Mouse (Mus musculus) limb, embryonic 15.5 days (tissue): ENCODE measurements around the gene Itm2c. TPM values are rescaled to one million over a fixed set of nuclear protein-coding genes. Genes with fewer than 3 reads are reported as not detected.

Experiments
- ATAC-seq: fragments of 200-750 bp; cut with Nextera tagmentation; 2 replicates; pipeline ENCODE4 v1.8.0; 2017; ENCODE audit warnings: low read depth, moderate TSS enrichment; ENCODE audit not compliant: insufficient number of reproducible peaks, low FRiP score, low TSS enrichment
- H3K27ac ChIP-seq: fragments of 300-500 bp; sonication (generic); 2 replicates; pipeline ENCODE4 v1.5.1; 2015; ENCODE audit warnings: moderate library complexity, mild to moderate bottlenecking, inconsistent platforms
- H3K27me3 ChIP-seq: fragments of 300-500 bp; sonication (generic); 2 replicates; pipeline ENCODE4 v1.6.1; 2015; ENCODE audit warnings: inconsistent platforms
- H3K36me3 ChIP-seq: fragments of 300-500 bp; sonication (generic); 2 replicates; pipeline ENCODE4 v1.6.1; 2015; ENCODE audit warnings: inconsistent platforms
- H3K4me1 ChIP-seq: fragments of 300-500 bp; sonication (generic); 2 replicates; pipeline ENCODE4 v1.6.1; 2015; ENCODE audit warnings: inconsistent platforms
- H3K4me2 ChIP-seq: fragments of 300-500 bp; sonication (generic); 2 replicates; pipeline ENCODE4 v1.6.1; 2015; ENCODE audit warnings: mild to moderate bottlenecking, inconsistent platforms
- H3K4me3 ChIP-seq: fragments of 300-500 bp; sonication (generic); 2 replicates; pipeline ENCODE4 v1.5.1; 2015; ENCODE audit warnings: mild to moderate bottlenecking, inconsistent platforms
- H3K9ac ChIP-seq: fragments of 300-500 bp; sonication (generic); 2 replicates; pipeline ENCODE4 v1.6.1; 2015; ENCODE audit warnings: inconsistent platforms
- H3K9me3 ChIP-seq: fragments of 300-500 bp; sonication (generic); 2 replicates; pipeline ENCODE4 v1.6.1; 2016; ENCODE audit warnings: inconsistent platforms
- WGBS: fragments of 180-500 bp; shearing (Covaris S2); methylation state at CpG from one replicate; pipeline ENCODE4 v1.1.7; 2015; 5-methylcytosine and 5-hydroxymethylcytosine counted together
- polyA plus RNA-seq: library from polyadenylated mRNA; unstranded; fragments of >200 nt; fragmentation: Nextera tagmentation; extraction: Ambion mirVana; gene quantifications from 2 replicates; pipeline ENCODE4 v1.2.1, GENCODE M21; 2015

The Itm2c gene
- polyA plus RNA-seq, 1 experiment from 2014 or later: 306 TPM

DNA sequence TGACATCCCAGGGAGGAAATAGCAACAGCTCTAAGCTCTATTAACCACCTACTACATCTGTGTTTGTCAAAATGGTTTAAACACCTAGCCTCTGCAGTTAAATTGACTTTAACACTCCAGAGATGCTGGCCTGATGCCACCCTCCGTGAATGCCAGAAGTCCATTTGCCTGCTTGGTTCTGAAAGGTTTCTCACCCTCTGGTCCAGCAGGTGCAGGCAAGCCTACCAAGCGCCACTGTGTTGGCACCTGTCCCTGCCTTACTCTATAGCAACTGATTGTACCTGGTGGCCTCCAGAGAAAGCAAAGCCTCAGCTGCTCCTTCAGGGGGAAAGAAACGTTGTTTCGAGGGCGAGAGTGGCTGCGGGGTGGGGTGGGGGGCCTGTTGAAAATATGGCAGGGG, 42.2 kb downstream of the Itm2c start:
- ATAC-seq: no peak
- 50% methylated on average over 6 of the region's 6 CpGs for WGBS

DNA sequence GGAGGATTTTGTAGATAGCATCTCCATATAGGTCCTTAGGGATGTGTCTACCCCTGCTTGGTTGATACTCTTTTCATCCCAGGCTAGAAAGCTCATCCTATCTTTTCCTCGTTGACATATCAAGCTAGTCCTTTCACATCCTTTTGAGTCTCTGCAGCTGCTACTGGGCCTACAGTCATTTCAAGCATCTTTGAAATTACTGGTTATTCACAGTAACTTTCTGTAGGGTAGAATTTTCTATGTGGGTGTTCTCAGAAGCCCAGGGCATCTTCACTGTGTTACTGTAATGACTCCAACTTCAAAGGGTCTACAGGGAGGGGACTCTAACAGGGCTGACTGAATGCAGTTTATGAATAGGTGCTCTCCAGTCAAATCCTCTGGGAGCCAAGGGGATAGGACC, 43.2 kb downstream of the Itm2c start:
- no peak overlapping the region for H3K4me2 ChIP-seq

More for the DNA sequence above, 42.2 kb downstream of the Itm2c start:
- no peak overlapping the region for H3K27ac ChIP-seq
- H3K4me2 ChIP-seq: no peak overlapping the region
- H3K36me3 ChIP-seq: no peaks in the 10 kb centered on the region
- H3K27me3 ChIP-seq: no peaks in the 10 kb centered on the region
- no peak overlapping the region for H3K4me3 ChIP-seq
- peaks cover 21% of the 10 kb centered on the region for H3K4me1 ChIP-seq
- H3K9me3 ChIP-seq: no peaks in the 10 kb centered on the region
- no peak overlapping the region for H3K9ac ChIP-seq

DNA sequence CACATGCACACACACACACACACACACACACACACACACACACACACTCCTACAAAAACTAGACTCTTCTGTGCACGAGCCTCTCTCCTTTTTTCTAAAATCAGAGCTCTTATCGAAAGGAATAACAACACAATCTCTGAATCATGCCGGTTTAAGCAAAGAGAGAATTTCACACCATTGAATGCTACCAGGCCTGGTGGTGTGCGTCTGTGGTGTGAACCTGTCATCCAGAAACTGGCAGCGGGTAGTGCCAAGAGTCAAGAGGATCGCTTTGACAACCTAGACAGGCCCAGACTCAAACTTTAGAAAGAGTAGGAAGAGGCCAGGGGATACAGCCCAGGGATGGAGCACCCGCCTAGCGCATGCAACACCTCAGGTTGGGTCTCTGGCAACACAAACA, 48.2 kb downstream of the Itm2c start:
- Histone ChIP-seq H3K9me3 (no peaks in the 10 kb centered on the region), H3K27ac (no peak overlapping the region), H3K4me3 (no peak overlapping the region), H3K4me1 (no peaks in the 10 kb centered on the region), H3K27me3 (no peaks in the 10 kb centered on the region), H3K4me2 (no peak overlapping the region), H3K9ac (no peak overlapping the region), H3K36me3 (no peaks in the 10 kb centered on the region)
- WGBS: 82% methylated on average over 8 of the region's 8 CpGs
- no peak for ATAC-seq

More for the DNA sequence above, 43.2 kb downstream of the Itm2c start:
- H3K36me3 ChIP-seq: no peaks in the 10 kb centered on the region
- no peak overlapping the region for H3K4me3 ChIP-seq
- no peaks in the 10 kb centered on the region for H3K27me3 ChIP-seq
- no peak overlapping the region for H3K27ac ChIP-seq
- no peaks in the 10 kb centered on the region for H3K9me3 ChIP-seq
- no peak overlapping the region for H3K9ac ChIP-seq
- H3K4me1 ChIP-seq: peaks cover 21% of the 10 kb centered on the region
- no peak for ATAC-seq
- 71% methylated on average over 1 of the region's 1 CpGs for WGBS

DNA sequence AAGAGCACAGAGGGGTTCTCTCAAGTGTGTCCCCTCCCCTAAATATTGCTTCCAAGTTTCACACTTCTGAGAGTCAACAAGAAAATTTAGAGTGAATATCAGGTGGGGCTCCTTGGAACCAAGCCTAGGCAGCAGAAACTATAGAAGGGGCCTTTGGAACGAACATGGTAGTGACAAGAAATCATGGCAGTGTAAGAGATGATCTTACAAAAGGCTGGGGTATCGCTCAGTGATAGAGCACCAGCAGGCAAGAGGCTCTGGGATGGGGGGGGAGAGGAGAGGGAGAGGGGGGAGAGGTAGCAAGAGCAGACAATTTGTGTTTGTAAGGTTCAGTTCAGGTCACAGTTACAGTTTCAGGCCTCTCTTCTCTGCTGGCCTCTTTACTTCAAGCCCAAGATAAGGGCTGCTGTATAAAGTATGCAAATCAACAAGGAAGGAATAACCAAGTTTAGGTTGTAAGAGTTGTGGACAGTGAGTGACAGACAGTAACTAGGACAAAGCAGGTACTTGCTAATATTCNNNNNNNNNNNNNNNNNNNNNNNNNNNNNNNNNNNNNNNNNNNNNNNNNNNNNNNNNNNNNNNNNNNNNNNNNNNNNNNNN, 55.1 kb downstream of the Itm2c start:
- Histone ChIP-seq H3K4me1 (no peaks in the 10 kb centered on the region), H3K27ac (no peak overlapping the region), H3K27me3 (no peaks in the 10 kb centered on the region), H3K9me3 (no peaks in the 10 kb centered on the region), H3K9ac (no peak overlapping the region), H3K4me2 (no peak overlapping the region), H3K4me3 (no peak overlapping the region), H3K36me3 (no peaks in the 10 kb centered on the region)
- 82% methylated on average over 2 of the region's 2 CpGs for WGBS
- ATAC-seq: no peak

DNA sequence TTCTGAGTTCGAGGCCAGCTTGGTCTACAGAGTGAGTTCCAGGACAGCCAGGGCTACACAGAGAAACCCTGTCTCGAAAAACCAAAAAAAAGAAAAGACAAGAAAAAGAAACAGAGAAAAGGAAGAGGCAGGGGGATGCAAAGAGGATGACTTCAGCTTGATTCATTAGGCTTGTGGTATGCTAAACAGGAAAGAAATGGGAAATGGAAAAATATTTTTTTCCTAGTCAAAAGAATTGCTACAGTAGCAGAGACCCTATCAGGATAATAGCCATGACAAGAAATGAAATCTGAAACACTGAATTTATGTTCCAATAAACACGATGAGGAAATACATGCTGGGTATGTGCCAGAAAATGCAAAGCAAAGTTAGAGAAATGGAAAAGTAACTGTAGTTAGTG, 61.1 kb downstream of the Itm2c start:
- no peak overlapping the region for H3K9ac ChIP-seq
- ATAC-seq: no peak
- H3K9me3 ChIP-seq: no peaks in the 10 kb centered on the region
- no peaks in the 10 kb centered on the region for H3K36me3 ChIP-seq
- H3K4me3 ChIP-seq: no peak overlapping the region
- H3K4me1 ChIP-seq: peaks cover 10% of the 10 kb centered on the region
- WGBS: 63% methylated on average over 3 of the region's 3 CpGs
- no peak overlapping the region for H3K4me2 ChIP-seq
- no peak overlapping the region for H3K27ac ChIP-seq
- no peaks in the 10 kb centered on the region for H3K27me3 ChIP-seq

DNA sequence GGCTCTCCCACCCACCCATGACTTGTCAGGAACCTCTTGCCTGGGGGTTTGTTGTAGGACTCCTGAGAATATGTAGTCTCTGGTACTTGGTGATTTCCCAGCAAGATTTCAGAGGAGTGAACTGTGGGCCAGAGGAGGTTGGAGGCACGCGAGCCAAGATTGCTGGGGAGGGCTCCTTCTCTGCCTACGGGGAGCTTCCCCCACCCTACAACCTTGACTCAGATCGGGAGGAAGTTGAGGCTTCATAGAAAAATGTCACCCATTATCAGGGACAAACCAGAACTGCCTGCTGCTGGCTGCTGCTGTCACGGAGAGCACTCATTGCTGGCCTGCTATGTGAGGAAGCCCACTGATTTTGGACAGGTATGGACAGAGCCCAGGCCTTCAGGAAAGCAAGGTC, 63.2 kb downstream of the Itm2c start:
- Histone ChIP-seq H3K4me2 (no peak overlapping the region), H3K9ac (no peak overlapping the region), H3K27me3 (no peaks in the 10 kb centered on the region), H3K9me3 (no peaks in the 10 kb centered on the region), H3K4me3 (no peak overlapping the region), H3K27ac (no peak overlapping the region), H3K4me1 (peaks cover 10% of the 10 kb centered on the region), H3K36me3 (no peaks in the 10 kb centered on the region)
- no peak for ATAC-seq
- WGBS: 62% methylated on average over 5 of the region's 5 CpGs

DNA sequence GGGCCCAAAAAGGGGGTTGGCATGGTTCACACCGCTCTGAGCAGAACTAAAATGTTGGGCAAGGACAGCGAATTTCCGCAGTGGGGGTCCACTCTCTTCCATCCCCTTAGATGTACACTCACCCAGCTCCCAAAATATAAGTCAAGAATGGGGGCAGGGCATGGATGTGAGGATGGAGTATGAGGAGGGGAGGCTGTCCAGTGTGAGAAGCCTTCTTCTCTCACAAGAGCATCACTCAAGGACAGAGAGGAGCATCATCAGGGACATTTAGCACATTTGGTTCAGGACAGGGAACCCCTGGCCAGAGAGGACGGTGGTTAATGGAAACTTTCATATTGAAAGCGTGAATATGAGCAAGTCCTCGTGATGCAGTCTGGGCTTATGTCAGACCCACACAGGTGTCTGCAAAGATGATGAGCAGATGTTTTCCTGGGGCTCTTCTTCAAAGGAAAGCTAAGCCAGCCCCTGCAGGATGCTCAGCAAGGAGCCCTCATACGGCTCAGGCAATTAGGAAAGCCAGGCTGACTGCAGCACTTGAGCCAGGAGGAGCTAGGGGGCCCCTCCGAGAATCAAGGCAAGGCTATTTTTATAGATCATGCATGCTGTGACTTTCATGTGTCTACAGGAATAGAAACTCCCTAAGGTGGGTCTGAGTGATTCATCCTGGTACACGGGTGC, 64.0 kb downstream of the Itm2c start:
- no peak overlapping the region for H3K4me3 ChIP-seq
- 34% methylated on average over 9 of the region's 9 CpGs for WGBS
- no peak overlapping the region for H3K9ac ChIP-seq
- H3K27me3 ChIP-seq: no peaks in the 10 kb centered on the region
- H3K4me2 ChIP-seq: no peak overlapping the region
- peaks cover 10% of the 10 kb centered on the region for H3K4me1 ChIP-seq
- no peak overlapping the region for H3K27ac ChIP-seq
- H3K9me3 ChIP-seq: no peaks in the 10 kb centered on the region
- no peaks in the 10 kb centered on the region for H3K36me3 ChIP-seq
- ATAC-seq: 0 out of 2 replicates have a peak, but pooled peaks have one; percentile 36

Other genes starting within 250 kb of the Itm2c start
- 2.2 and 3.0 TPM in 2 replicates for gene Sp100, start 244.3 kb upstream of the Itm2c start, polyA plus RNA-seq
- gene A630001G21Rik, start 115.6 kb upstream of the Itm2c start, polyA plus RNA-seq: 1.0 and 2.1 TPM in 2 replicates
- 20.5 and 26.9 TPM in 2 replicates for gene Cab39, start 100.8 kb upstream of the Itm2c start, polyA plus RNA-seq
- gene 4933407L21Rik, start 34.2 kb downstream of the Itm2c start, polyA plus RNA-seq: 0.35 and 0.55 TPM in 2 replicates
- gene Gpr55, start 66.7 kb downstream of the Itm2c start, polyA plus RNA-seq: 0.06 and 0.15 TPM in 2 replicates
- gene Spata3, start 122.5 kb downstream of the Itm2c start, polyA plus RNA-seq: not detected in 2 replicates
- 0.29 and 0.47 TPM in 2 replicates for gene 2810459M11Rik, start 151.6 kb downstream of the Itm2c start, polyA plus RNA-seq
- gene Psmd1, start 170.1 kb downstream of the Itm2c start, polyA plus RNA-seq: 148 and 155 TPM in 2 replicates
- gene Htr2b, start 217.7 kb downstream of the Itm2c start, polyA plus RNA-seq: 0.92 and 1.5 TPM in 2 replicates
- gene Gm21972, start 239.4 kb downstream of the Itm2c start, polyA plus RNA-seq: 0.47 TPM in 1 of 2 replicates, not detected in the other